Mouse (Mus musculus): ENCODE results near the gene Acvr1c.

The Acvr1c gene

DNA sequence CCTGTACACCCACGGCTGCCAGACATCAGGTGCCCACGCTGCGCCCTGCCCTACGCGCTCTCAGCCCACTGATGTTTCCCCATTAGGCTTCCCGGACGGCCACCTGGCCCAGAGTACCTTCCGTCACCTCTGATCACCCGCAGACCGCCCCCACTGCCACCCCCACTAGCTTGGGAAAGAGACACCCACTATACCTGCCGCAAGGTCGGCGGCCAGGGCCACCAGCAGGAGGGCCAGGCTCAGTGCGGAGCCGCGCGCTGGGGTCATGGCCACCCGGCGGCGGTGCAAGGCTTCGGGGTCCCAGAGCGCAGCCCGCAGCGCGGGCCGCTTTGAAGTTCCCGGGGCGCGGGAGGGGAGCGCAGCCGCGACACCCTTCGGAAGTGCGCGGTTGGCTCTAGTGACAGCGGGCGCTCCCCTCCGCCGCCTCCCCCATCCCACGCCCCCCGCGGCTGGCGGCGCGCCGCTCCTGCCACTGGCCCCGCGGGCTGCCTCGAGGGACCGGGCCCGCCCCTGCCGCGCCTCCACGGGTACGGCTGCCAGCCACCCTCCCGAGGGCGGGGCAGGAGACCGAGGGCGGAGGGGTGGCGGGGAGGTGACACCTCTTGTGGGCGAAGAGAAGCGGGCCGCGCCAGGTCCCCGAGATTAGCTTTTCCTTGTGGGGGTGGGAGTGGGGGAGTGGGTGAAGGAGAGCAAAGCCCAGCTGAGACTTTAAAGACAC lies at the start of gene Acvr1c:
Gene Acvr1c, minus strand, starts transcription at position 482 of the 718 bp plus-strand sequence.
- in situ Hi-C loops (cut with MboI, MseI), result no loop called here

DNA sequence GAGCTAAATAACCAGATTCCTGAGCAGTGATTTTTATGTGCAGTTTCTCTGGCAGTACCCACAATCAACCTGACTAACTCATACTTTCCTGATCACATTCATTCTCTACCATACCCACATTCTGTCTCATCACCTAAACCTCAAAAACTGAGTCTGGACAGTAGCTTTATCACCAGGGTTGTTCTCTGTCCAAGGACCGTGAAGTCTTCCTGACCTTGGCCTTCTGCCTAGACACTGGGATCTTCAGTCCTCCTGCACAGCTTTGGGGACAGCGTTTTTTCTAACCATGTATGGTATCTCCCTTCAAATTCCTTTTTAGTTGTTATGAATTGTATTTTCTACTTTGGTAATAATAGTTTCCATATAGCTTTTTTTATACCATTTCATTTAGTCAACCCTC lies 45.8 kb upstream of the Acvr1c start:
- in situ Hi-C loops (cut with MboI, MseI), result no loop called here

DNA sequence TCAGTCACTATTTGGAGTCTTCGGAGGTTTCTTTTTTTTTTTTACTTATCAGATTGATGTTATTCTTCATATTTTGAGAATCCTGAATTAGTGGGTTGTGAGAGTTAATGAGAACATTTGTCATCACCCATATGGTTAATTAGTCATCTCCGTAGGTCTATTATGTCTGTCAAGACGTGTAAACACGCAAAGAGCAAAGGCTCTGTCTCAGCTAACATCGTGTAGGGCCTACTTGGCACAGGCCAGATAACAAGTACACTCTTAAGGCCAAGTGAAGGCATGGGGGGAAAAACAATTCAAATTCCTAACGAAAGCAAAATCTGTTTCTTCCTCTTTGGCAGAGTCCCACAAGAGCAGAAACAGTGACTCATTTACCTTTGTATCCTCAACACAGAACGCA lies 30.9 kb upstream of the Acvr1c start:
- in situ Hi-C loops (cut with MboI, MseI), result no loop called here

DNA sequence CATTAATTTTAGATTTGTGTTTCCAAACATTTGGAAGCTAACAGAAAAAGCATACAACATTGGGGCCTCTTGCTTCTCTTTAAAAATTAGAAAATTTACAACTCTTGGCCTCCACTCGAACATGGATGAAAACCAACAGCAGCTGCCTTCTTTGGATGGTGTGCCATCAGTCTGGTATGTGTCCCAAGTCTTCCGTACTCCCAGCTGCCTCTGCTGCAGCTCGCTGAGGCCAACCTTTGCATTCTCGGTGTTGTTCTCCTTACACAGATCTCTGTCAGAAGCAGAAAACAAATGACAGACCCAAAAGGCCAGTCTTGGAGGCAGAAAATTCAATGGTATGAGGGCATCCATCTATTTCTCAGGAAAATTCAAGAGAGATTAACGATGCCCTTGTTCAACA lies 22.3 kb upstream of the Acvr1c start:
- in situ Hi-C loops (cut with MboI, MseI), result no loop called here

DNA sequence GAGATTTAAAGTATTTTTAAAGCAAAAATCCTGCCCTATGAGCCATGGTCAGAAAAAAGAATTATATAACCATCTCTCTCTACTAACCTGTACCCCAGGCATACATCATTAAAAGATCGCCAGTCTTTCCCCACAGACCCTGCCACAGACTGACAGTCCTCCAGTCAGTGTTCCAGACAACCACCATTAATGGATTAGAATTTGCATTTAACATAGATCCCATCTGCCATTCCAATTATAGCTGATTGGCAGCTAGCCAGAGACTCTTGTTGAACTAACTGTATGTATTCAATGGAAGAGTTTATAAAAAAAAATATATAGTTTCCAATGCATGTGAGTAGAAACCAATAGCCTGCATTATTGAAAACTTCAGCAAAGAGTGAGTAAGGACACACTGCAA lies 21.8 kb upstream of the Acvr1c start:
- in situ Hi-C loops (cut with MboI, MseI), result no loop called here

DNA sequence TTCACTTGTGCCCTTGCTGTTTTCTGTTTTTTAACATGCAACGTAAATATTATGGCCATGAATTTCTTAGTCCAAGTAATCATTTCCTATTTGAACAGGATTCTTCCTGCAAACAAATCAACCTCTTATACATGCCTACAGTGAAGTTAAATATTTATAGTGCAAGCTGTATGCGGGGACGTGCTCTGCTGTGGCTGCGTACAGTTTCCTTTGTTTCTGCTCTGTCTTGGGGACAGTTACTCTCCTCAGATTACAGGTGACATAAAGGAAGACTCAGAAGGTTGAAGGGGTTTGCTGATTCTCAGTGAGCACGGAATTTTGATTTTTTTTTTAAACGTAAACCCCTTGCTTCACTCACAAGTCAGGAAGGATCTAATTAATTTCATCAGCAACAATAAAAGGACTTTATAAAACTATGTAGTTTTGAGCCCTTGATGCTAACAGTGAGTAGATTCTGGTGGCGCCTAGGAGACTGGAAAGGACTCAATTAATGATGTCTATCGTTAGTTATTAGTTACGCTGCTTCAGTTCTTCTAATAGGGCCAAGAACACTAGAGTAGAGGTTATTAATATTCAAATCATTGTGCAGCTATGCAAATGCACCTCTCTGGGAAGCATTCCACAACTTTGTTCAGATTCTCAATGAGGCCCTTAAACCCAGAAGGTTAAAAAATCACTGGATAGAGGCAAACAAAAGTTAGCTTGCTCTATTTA lies 19.9 kb upstream of the Acvr1c start:
- in situ Hi-C loops (cut with MboI, MseI), result no loop called here

DNA sequence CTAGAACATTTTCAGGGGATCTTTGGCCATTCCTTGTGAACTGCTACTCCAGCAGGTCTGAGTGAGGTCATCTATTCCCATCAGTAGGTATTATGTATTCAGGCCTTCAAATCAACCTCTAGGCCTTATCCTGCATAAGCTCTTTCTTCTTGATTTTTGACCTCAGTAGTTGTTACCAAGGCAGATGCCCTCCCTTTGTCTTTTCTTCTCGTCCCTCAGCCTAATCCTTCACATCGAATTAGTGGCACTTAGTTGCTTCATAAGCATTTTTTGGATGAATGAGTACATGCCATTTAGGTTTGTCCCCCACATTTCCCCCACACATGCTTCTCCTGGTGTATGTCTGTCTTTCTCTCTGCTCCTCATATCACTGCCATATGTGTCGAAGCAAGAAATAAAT lies 8.5 kb upstream of the Acvr1c start:
- in situ Hi-C loops (cut with MboI, MseI), result no loop called here

DNA sequence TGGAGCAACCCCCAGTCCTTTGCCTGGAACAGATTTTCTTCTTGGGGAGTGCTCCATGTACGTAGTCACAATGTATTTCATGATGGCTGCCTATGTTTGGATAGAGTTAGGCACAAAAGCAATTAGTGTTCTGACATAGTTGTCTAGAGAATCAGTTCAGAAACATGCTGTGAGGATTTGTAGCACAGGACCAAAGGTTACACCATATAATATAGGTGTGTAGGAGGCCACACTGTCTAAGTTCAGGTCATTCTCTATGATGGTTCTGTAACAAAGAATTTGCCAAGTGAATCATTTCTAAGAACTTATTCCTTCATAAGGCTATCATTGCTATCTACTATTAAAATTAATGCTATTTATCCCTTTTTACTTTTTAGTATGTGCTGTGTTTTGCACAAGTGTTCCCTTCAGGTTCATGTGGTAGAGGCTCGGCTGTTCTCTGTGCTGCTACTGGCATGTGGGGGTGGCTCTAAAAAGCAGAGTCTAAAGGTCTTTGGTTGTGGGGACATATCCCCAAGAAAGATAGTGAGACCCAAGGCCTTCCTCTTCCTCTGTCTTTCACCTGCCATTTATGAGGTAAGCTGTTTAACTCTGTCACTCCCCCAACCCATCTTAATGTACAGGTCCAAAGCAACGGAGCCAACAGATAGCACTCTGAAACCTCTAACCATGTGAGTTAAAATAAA lies 3.8 kb upstream of the Acvr1c start:
- in situ Hi-C loops (cut with MboI, MseI), result no loop called here

DNA sequence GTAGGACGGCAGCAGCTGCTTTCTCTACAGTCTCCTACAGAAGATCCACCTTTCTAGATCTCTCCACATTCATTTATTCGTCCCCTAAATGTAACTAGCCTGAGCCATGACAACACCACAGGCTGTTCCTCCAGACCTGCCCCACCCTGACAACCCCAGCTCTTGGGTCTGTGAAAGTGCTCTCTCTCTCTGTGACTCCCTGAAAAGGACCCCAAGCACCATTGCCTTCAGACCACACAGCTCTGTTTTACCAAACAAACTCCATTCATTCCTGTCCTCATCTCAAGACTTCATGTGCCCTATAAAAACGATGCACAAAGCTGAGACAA lies 401 bp upstream of the Acvr1c start:
- in situ Hi-C loops (cut with MboI, MseI), result no loop called here

DNA sequence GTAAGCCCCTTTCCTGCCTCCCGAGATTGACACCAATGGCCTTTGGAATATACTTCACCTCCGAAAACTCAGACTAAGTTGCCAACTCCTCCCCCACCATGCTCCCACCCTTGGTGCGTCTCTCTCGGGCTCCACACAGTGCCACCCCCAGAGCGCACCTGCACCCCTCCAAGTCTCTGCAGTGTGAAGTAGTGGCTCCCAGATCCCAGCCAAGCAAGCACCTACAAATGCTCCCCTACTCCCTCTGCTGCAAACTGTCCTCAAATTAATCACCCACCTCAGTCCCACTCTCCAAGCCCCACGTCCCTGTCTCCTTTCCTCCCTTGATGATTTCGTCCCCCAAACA lies 654 bp downstream of the Acvr1c start:
- in situ Hi-C loops (cut with MboI, MseI), result no loop called here

DNA sequence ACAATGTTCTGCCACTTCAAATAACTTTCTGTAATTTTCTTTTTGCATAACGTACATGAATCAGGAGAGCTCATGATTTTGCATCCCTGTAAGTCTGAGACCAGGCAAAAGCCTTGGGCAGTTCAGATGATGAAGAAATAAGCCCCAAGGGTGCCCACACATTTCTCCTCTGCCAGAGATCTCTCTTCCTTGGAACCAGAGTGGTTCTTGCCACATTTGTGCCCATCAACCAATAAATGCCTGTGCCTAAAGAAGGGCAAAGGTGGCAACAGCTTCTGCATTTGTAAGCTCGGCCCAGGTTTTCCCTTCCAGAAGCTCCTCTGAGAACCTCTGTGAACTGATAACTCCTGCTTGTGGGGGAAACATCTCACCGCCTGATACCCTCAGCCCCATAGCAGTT lies 3.3 kb downstream of the Acvr1c start:
- in situ Hi-C loops (cut with MboI, MseI), result no loop called here

DNA sequence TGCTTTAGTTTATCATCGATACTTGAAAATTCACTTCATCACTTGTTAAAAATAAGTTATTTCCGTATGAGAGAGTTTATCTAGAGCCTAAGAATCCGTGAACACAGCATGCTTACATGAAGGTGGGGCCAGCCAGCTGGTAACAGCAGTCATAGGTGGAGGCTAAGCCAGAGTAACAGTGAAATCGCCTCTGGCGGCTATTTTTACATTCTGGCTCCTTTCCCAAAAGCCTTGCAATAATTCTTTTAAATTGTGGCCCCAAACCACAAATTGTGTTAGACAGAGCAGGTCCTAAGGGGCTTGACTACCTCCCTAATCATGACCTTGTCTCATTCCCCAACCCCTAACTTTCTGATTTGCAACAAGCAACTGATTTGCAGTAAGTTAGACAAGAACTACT lies 4.8 kb downstream of the Acvr1c start:
- in situ Hi-C loops (cut with MboI, MseI), result no loop called here

DNA sequence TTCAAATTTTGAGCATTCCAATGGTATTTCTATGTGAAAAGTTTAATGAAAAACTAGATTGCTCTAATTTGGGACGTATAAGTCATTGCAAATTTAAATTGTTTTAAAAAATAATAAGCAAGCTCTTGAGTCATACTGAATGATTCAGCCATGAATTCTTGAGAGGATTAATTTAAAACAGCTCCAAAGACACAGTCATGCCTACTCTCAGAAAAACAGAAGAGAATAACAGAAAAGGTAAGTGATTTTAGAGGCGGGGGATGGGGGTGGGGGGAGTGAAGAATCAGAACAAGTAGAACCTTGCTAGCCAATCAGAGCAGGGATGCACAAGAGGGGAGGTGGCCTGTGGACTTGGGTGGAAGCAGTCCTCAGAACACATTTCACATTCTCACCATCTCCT lies 7.0 kb downstream of the Acvr1c start:
- in situ Hi-C loops (cut with MboI, MseI), result no loop called here

DNA sequence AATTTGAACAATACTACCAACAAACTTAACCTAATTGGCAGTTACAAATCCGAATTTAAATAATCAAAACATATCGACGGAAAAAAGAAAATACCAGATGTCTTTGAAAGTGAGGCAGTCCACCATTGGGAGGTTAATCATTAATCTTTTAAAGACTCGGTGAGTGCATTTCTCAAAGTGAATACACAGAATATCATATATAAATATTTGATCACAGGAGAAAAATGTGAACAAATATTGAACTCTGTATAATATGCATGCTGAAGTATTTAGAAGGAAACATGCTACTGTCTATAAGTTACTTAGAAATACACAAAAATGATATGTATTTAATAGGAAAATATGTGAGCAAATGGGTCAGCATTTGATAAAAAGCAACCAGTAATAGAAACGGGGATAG lies 21.0 kb downstream of the Acvr1c start:
- in situ Hi-C loops (cut with MboI, MseI), result no loop called here

DNA sequence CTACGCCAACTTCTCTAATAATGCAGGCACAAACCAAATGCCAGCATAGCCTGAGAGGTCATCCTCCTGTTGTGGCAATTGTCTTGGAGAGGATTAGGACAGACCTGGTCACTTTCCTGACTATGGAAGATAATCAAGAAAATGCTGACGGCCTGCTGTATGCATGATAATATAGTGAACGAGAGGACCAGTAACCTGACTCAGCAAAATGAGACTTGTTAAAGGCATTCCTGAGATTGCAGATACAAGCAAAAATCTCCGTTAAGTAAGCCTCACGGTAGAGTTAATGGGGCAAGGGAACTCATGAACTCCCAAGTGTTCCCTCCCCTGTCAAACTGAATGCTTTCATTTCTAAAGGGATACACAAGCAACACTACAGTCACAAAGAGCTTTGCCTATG lies 28.1 kb downstream of the Acvr1c start:
- in situ Hi-C loops (cut with MboI, MseI), result no loop called here

DNA sequence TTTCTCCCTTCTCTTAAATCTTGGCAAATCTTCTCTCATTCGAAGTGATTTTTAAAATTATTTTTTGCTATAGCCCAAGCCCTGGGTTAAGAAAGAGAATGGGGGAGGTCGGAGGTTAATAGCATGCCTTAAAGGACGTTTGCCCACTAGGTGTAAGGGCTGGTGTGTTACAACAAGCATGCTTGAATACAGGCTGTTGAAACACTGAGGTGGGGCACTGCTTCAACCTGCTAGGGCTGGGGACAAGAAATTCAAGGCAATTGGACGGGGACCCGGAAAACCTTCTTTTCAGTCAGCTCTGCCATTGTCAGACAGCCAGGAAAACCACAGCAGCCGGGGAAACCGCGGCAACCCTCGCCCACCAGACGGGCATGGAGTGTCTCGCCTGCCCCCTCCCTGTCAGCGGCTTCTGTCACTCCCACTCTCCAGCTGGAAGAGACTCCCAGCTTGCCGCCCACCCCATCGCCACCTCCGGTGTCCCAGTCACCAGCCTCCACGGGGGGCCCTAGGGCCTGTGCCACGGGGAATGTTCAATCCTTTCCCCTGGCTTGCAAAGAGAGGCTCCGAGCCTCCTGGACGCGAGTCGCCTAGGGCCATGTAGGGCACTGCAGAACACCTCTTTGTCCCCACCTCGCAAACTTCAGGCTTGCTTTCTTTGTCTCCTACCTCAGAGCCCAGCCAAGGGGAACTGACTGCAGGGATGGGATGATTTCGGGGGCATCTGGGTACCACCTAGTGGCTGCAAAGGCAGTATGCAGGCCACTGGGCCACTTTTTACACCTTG lies 33.4 kb downstream of the Acvr1c start:
- in situ Hi-C loops (cut with MboI, MseI), result no loop called here

DNA sequence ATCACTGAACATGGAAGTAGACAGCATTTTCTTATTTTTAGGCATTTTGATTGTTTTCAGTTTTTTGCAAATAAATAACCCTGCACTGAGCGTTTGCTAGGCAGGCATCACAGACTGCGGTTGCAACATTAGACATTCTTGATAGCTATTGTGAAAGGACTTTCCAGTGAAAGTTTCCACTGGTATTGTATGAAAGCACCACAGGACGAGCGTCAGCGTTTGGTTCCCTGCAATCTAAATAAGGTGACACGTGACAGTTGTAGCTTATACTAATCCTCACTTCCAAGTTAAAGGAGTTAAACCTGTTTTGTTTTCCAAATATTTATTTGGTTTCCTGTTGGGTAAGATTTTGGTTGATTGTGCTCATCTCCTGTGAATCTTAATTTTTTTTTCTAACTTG lies 34.4 kb downstream of the Acvr1c start:
- in situ Hi-C loops (cut with MboI, MseI), result no loop called here

DNA sequence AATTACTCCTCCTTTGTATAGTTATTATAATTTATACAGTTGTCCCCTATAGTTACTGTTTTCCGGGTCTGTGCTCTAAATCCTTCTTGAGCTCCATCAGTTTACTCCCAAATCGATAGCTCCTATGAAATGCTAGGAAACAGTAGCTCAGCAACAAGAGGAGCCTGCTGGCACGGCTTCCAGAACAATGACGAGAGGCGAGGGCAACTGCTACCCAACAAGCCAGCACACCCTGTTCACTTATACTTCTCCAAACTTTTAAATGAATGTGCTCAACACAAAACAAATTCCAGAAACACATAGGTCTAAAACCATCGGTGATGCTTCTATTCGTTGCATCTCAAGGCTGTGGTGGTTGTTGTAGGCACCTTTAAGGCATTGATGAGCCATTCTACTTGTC lies 41.5 kb downstream of the Acvr1c start:
- in situ Hi-C loops (cut with MboI, MseI), result loop anchor here (10.0 kb wide), 1 partner anchor 111 kb away; no protein-coding TSS in a partner anchor

DNA sequence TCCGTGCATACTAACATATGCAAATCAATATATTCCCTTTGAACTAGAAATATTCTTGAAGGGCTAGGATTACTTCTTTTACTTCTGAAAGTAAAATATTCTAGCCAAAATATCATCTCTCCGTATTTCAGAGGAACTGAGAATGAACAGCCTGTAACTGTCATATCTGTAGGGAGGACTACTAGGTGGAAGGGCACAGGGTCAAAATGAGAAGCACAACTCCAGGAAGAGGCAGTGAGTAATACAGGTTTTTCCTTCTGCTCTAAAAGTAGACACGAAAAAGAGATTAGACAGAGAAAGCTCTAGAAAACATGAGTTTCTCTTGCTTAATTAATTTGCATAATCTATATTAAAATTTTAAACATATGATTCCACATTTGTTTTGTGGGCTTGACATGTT lies 48.0 kb downstream of the Acvr1c start:
- in situ Hi-C loops (cut with MboI, MseI), result loop anchor here (10.0 kb wide), 1 partner anchor 105 kb away; no protein-coding TSS in a partner anchor

DNA sequence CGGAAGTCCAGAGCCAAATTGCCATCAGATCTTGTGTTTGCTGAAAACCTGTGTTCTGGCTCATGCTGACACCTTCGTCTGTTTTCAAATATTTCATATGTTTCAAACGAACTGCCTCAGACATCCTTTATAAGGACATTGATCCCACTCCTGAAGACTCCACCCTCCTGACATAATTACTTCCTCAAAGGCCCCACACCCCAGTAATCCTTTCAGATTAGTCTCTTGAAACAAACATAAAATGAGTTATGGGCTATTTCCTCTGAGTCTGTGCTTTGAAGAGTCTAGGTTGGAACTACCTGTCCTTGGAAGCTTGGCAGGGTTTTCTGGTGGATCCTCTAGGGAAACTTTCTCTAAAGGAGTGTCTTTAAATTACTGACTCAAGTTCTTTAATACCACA lies 53.2 kb downstream of the Acvr1c start:
- in situ Hi-C loops (cut with MboI, MseI), result no loop called here

DNA sequence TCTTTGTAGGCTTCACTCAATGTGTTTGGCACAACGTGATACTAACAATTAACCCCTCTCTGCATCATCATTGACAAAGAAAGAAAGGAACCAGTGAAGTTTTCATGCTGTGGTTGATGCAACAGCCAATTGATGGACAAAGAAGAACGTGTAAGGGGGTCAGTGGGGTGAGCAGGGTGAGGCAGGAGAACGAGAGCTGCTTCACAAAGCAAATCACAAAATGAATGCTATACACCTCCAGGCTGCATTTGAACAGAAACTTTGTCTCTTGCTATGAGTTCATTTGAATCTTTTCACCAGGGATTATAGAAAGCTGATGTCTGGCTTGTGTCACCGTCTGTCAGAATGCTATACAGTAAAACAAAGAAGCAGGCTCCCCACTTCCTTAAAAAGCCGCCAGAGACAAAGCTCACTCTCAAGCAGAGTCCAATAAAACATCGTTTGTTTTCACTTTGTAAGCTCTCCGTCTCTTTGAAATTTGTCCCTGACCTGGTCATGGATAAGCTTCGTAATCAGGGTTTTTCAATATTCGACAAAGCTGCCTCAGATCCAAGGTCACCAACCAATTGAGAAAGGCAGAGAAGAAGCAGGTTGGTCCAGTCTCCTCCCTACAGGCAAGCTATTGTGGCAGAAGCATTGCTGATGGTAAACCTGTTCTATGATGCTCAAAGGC lies 67.8 kb downstream of the Acvr1c start:
- in situ Hi-C loops (cut with MboI, MseI), result no loop called here

DNA sequence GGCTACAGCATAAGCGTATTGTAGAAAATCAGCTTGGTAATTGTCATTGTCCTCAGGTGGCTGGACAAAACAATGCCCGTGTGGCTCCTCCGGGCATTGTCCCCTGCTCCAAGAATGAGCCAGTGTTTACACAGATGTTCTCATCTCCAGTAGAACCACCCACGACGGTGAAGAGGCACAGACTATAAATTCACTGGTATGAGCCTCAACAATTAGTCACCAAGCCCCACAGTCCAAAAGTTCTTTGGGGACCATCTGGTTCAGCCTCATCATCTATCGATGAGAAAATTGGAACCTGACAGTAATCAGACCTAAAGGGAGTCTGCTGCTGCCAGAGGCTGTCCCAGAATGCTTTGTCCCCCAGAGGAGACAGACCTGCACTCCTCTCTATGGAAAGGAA lies 68.4 kb downstream of the Acvr1c start:
- in situ Hi-C loops (cut with MboI, MseI), result no loop called here

Measured in T-helper 1 cell (primary cell).